In the genomic region with DNA sequence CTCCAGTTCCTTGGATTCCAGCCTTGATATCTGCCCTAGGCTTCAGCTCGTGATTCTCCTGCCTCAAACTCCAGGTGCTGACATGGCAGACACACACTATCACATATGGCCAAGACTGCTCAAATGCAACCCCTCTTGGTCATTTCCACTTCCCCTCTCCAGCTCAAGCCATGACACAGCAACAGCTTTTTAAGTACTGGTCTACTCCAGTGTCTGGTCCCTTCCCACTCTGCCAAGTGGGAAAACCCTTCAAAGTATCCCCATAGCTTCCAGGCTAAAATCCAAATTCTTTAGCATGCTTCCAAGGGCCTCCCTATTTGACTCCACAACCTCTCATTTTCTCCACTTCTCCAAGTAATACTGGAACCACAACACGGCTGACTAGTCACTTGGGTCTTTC, we compare ENCODE assay signal across 9 mouse cellular contexts. TPM values are rescaled to one million over a fixed set of nuclear protein-coding genes. Genes with fewer than 3 reads are reported as not detected.
DNase-seq lines count a peak whose midpoint lies in the region; ATAC-seq and TF ChIP-seq lines count a peak whose summit lies in the region.
"Had no signal": no experiment of that assay in that cellular context is flagged by ENCODE, and none has a peak within 500 bp of the region (broad histone marks: within the 10 kb centered on the region; RNA-seq: fewer than 3 reads in every experiment).

No protein-coding gene starts in this region.

- peak overlapping the region; percentile 74 for H3K4me2 ChIP-seq in lung, embryonic 14.5 days
- H3K4me2 ChIP-seq in limb, embryonic 13.5 days (replicated peaks): peak overlapping the region; percentile 77

- H3K9me3 ChIP-seq in lung, embryonic 14.5 days (ENCODE audit: low read depth, low read length): no peaks in the 10 kb centered on the region
- no peaks in the 10 kb centered on the region for H3K9me3 ChIP-seq in forebrain, embryonic 10.5 days
- no peaks in the 10 kb centered on the region for H3K9me3 ChIP-seq in limb, embryonic 13.5 days

- WGBS in lung, embryonic 14.5 days: 54% methylated on average over 2 of the region's 2 CpGs
- 87% methylated on average over 2 of the region's 2 CpGs for WGBS in forebrain, embryonic 10.5 days
- WGBS in limb, embryonic 13.5 days: 67% methylated on average over 2 of the region's 2 CpGs
- WGBS in olfactory bulb, adult 2 months: 13% methylated on average over 2 of the region's 2 CpGs

- H3K27me3 ChIP-seq in lung, embryonic 14.5 days (ENCODE audit: insufficient read depth, low read length): no peaks in the 10 kb centered on the region
- H3K27me3 ChIP-seq in forebrain, embryonic 10.5 days (ENCODE audit: poor library complexity, severe bottlenecking): no peaks in the 10 kb centered on the region
- H3K27me3 ChIP-seq in limb, embryonic 13.5 days: no peaks in the 10 kb centered on the region

- 0 out of 2 replicates have a peak, but pooled peaks cover 4% of the 10 kb centered on the region for H3K36me3 ChIP-seq in lung, embryonic 14.5 days (ENCODE audit: insufficient read depth)
- H3K36me3 ChIP-seq in forebrain, embryonic 10.5 days (replicated peaks): peaks cover 3% of the 10 kb centered on the region; the same call in 1 of the 2 replicates
- no peaks in the 10 kb centered on the region for H3K36me3 ChIP-seq in limb, embryonic 13.5 days

- TF ChIP-seq CTCF in lung, embryonic 14.5 days (IDR thresholded peaks at IDR 0.05; ENCODE audit: low read depth): no peak
- TF ChIP-seq CTCF in olfactory bulb, adult 2 months (IDR thresholded peaks at IDR 0.05; ENCODE audit: insufficient read depth, low read depth, low read length): no peak

- DNase-seq in lung, embryonic 14.5 days: no peak
- no peak for DNase-seq in lung, postnatal 4 days
- DNase-seq in forebrain, embryonic 10.5 days (ENCODE audit: extremely low spot score, low spot score): no peak
- no peak for DNase-seq in right cerebral cortex, postnatal 25 days
- DNase-seq in kidney, postnatal 10 days: no peak
- DNase-seq in gastrocnemius, postnatal 25 days: no peak
- DNase-seq: kidney, postnatal 14 days had no signal

- peak overlapping the region; percentile 15; the same call in 1 of the 2 replicates for H3K27ac ChIP-seq in lung, embryonic 14.5 days (ENCODE audit: low read depth)
- no peak overlapping the region for H3K27ac ChIP-seq in forebrain, embryonic 10.5 days
- H3K27ac ChIP-seq in limb, embryonic 13.5 days: peak overlapping the region; percentile 12; the same call in 1 of the 2 replicates
- H3K27ac ChIP-seq in olfactory bulb, adult 2 months (ENCODE audit: insufficient read depth, low read depth, low read length): 0 out of 2 replicates have a peak overlapping the region, but pooled peaks have one; percentile 46

- peaks cover 13% of the 10 kb centered on the region for H3K4me1 ChIP-seq in lung, embryonic 14.5 days (ENCODE audit: insufficient read depth)
- peaks cover 34% of the 10 kb centered on the region for H3K4me1 ChIP-seq in forebrain, embryonic 10.5 days
- peaks cover 49% of the 10 kb centered on the region for H3K4me1 ChIP-seq in limb, embryonic 13.5 days
- peaks cover 10% of the 10 kb centered on the region for H3K4me1 ChIP-seq in olfactory bulb, adult 2 months (ENCODE audit: control insufficient read depth, insufficient read depth, low read length)

- ATAC-seq in lung, embryonic 14.5 days (ENCODE audit: insufficient read depth): no peak
- no peak for ATAC-seq in limb, embryonic 13.5 days (ENCODE audit: low FRiP score, low read depth)

- TF ChIP-seq POLR2A in olfactory bulb, adult 2 months (IDR thresholded peaks at IDR 0.05; ENCODE audit: insufficient read depth, low read depth, low read length): no peak

- H3K9ac ChIP-seq in lung, embryonic 14.5 days: peak overlapping the region; percentile 8
- H3K9ac ChIP-seq in limb, embryonic 13.5 days: peak overlapping the region; percentile 39

- peak overlapping the region; percentile 87; the same call in 1 of the 2 replicates for H3K4me3 ChIP-seq in lung, embryonic 14.5 days (ENCODE audit: low read depth, low read length)
- peak overlapping the region; percentile 87; the same call in 1 of the 2 replicates for H3K4me3 ChIP-seq in forebrain, embryonic 10.5 days
- H3K4me3 ChIP-seq in limb, embryonic 13.5 days: peak overlapping the region; percentile 88
- H3K4me3 ChIP-seq in olfactory bulb, adult 2 months (ENCODE audit: insufficient read depth, low read depth, low read length): no peak overlapping the region

RNA-seq across cellular contexts. Expression of a gene that starts 1.8 kb away (rescaled TPM):
- 79.9 and 80.6 TPM in 2 replicates for polyA plus RNA-seq in lung, embryonic 14.5 days (2014; fragmentation: Nextera tagmentation; extraction: Ambion mirVana)
- polyA plus RNA-seq in forebrain, embryonic 10.5 days (2016; fragmentation: Nextera tagmentation; extraction: Ambion mirVana): 60.7 and 76.1 TPM in 2 replicates
- polyA plus RNA-seq in limb, embryonic 13.5 days (2015; fragmentation: Nextera tagmentation; extraction: Ambion mirVana): 70.4 and 71.3 TPM in 2 replicates
- polyA plus RNA-seq in olfactory bulb, adult 2 months (2012; ENCODE audit: insufficient read depth, insufficient read length, low replicate concordance, missing spikeins): 117 TPM in 1 of 2 replicates, not detected in the other
- total RNA-seq in gastrocnemius, postnatal 25 days (2021): 10 to 100 TPM; 20.5 to 24.6 TPM

RNA-seq across cellular contexts. Expression of a gene that starts 48.0 kb away (rescaled TPM):
- polyA plus RNA-seq in lung, embryonic 14.5 days (2014; fragmentation: Nextera tagmentation; extraction: Ambion mirVana): 61.0 and 65.7 TPM in 2 replicates
- polyA plus RNA-seq in forebrain, embryonic 10.5 days (2016; fragmentation: Nextera tagmentation; extraction: Ambion mirVana): 67.1 and 69.8 TPM in 2 replicates
- 75.3 and 84.7 TPM in 2 replicates for polyA plus RNA-seq in limb, embryonic 13.5 days (2015; fragmentation: Nextera tagmentation; extraction: Ambion mirVana)
- 235 TPM in 1 of 2 replicates, not detected in the other for polyA plus RNA-seq in olfactory bulb, adult 2 months (2012; ENCODE audit: insufficient read depth, insufficient read length, low replicate concordance, missing spikeins)
- total RNA-seq in gastrocnemius, postnatal 25 days (2021): 10 to 100 TPM in 1 of 2 experiments, 1 to 10 TPM in 1; 9.5 to 10.5 TPM
